Mouse (Mus musculus) liver, embryonic 12.5 days (tissue): ENCODE data around the gene Ano7. TPM values are rescaled to one million over a fixed set of nuclear protein-coding genes. Genes with fewer than 3 reads are reported as not detected.
"Not testable (repeated sequence)": the region's sequence is repeated elsewhere in the genome, so short reads cannot be mapped to it uniquely, and the experiment has no call there.

Experiments used
- ATAC-seq: fragments of 200-750 bp; cut with Nextera tagmentation; 2 replicates; pipeline ENCODE4 v1.8.0; 2017; ENCODE audit warnings: moderate number of reproducible peaks, mild to moderate bottlenecking, moderate library complexity
- H3K27ac ChIP-seq: fragments of 300-500 bp; sonication (generic); 2 replicates; pipeline ENCODE4 v1.5.1; 2016; ENCODE audit warnings: mild to moderate bottlenecking
- H3K27me3 ChIP-seq: fragments of 300-500 bp; sonication (generic); replicated peaks from 2 replicates; pipeline ENCODE4 v1.6.1; 2016; ENCODE audit warnings: mild to moderate bottlenecking, moderate library complexity
- H3K36me3 ChIP-seq: fragments of 300-500 bp; sonication (generic); 2 replicates; pipeline ENCODE4 v1.6.1; 2016; ENCODE audit warnings: mild to moderate bottlenecking, moderate library complexity
- H3K4me1 ChIP-seq: fragments of 300-500 bp; sonication (generic); 2 replicates; pipeline ENCODE4 v1.6.1; 2016
- H3K4me2 ChIP-seq: fragments of 300-500 bp; sonication (generic); 2 replicates; pipeline ENCODE4 v1.6.1; 2016; ENCODE audit warnings: mild to moderate bottlenecking, moderate library complexity
- H3K4me3 ChIP-seq: fragments of 300-500 bp; sonication (generic); 2 replicates; pipeline ENCODE4 v1.5.1; 2016; ENCODE audit warnings: mild to moderate bottlenecking, moderate library complexity
- H3K9ac ChIP-seq: fragments of 300-500 bp; sonication (generic); 2 replicates; pipeline ENCODE4 v1.6.1; 2016; ENCODE audit warnings: mild to moderate bottlenecking, moderate library complexity
- H3K9me3 ChIP-seq: fragments of 300-500 bp; sonication (generic); replicated peaks from 2 replicates; pipeline ENCODE4 v1.6.1; 2016; ENCODE audit warnings: mild to moderate bottlenecking, moderate library complexity
- WGBS: fragments of 180-500 bp; shearing (Covaris S2); methylation state at CpG from one replicate; pipeline ENCODE4 v1.1.7; 2016; ENCODE audit not compliant: insufficient replicate concordance; 5-methylcytosine and 5-hydroxymethylcytosine counted together
- polyA plus RNA-seq: library from polyadenylated mRNA; unstranded; fragments of >200 nt; fragmentation: Nextera tagmentation; extraction: Ambion mirVana; gene quantifications from 2 replicates; pipeline ENCODE4 v1.2.1, GENCODE M21; 2016

The Ano7 gene
- polyA plus RNA-seq, 1 experiment from 2014 or later: 0.39 TPM

- no peak overlapping the region for H3K4me2 ChIP-seq
- no peak for ATAC-seq
- H3K9ac ChIP-seq: no peak overlapping the region
- no peaks in the 10 kb centered on the region for H3K36me3 ChIP-seq
- peaks cover 4% of the 10 kb centered on the region; the same call in 1 of the 2 replicates for H3K27me3 ChIP-seq
- peaks cover 12% of the 10 kb centered on the region for H3K4me1 ChIP-seq
- whole genome bisulfite sequencing: 74% methylated on average over 5 of the region's 5 CpGs
- H3K9me3 ChIP-seq: no peaks in the 10 kb centered on the region
- no peak overlapping the region for H3K27ac ChIP-seq
- no peak overlapping the region for H3K4me3 ChIP-seq
Measured at GRCm38 (mm10) chr1:93379117-93379516, 5.4 kb downstream of the Ano7 start.

DNA sequence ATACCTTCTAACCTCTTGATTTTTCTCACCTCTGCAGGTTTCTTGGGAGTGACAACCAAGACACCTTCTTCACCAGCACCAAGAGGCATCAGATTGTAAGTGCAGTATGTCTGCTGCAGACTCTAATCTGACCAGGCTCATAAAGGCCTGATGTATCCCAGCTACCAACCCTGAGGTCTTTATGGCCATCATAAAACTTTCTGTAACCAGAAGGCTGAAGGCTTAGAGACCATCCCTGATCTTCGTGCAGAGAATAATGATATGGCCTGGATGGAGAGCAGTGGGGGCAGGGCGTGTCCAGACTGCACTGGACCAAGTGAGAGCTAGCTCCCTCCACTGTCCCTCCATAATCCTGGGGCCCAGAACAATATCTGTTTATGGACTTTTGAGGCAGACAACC is 13.5 kb downstream of the Ano7 start:
- Histone ChIP-seq H3K9me3 (no peaks in the 10 kb centered on the region), H3K27me3 (no peaks in the 10 kb centered on the region), H3K36me3 (no peaks in the 10 kb centered on the region), H3K4me1 (no peaks in the 10 kb centered on the region), H3K9ac (no peak overlapping the region), H3K4me2 (no peak overlapping the region), H3K27ac (no peak overlapping the region), H3K4me3 (no peak overlapping the region)
- 53% methylated on average over 2 of the region's 2 CpGs for WGBS
- ATAC-seq: no peak

DNA sequence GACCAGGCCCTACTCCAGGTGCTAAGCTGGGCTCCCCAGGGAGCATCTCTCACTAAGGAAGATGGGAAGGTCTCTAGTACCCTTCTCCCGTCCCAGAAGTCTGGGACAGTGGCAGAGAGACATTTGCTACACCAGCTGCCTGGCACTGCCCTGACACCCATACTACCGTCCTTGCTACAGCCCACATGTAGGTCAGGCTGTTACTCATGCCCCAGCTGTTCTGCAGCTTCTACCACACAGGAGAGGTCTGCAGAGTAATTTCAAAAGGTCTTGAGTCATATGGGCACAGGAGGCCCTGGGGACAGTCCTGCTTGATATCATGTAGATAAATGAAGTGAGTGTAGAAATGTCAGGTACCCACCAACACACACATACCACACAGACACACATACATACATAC is 15.2 kb downstream of the Ano7 start:
- Histone ChIP-seq H3K4me3 (no peak overlapping the region), H3K4me1 (no peaks in the 10 kb centered on the region), H3K27ac (no peak overlapping the region), H3K4me2 (no peak overlapping the region), H3K27me3 (no peaks in the 10 kb centered on the region), H3K9ac (no peak overlapping the region), H3K9me3 (no peaks in the 10 kb centered on the region), H3K36me3 (no peaks in the 10 kb centered on the region)
- ATAC-seq: no peak
- 49% methylated on average over 2 of the region's 2 CpGs for WGBS

GRCm38 (mm10) chr1:93401191-93402052 is 27.7 kb downstream of the Ano7 start:
- H3K4me1 ChIP-seq: peaks cover 9% of the 10 kb centered on the region; the same call in 1 of the 2 replicates
- H3K36me3 ChIP-seq: peaks cover 11% of the 10 kb centered on the region
- no peaks in the 10 kb centered on the region for H3K9me3 ChIP-seq
- 0 out of 2 replicates have a peak, but pooled peaks have one; percentile 17 for ATAC-seq
- H3K9ac ChIP-seq: 0 out of 2 replicates have a peak overlapping the region, but pooled peaks have one; percentile 6
- no peak overlapping the region for H3K27ac ChIP-seq
- peak overlapping the region; percentile 33 for H3K4me3 ChIP-seq
- peaks cover 29% of the 10 kb centered on the region for H3K27me3 ChIP-seq
- H3K4me2 ChIP-seq: peak overlapping the region; percentile 63
- 14% methylated on average over 37 of the region's 38 CpGs for WGBS

GRCm38 (mm10) chr1:93403403-93403802 is 29.7 kb downstream of the Ano7 start:
- H3K9me3 ChIP-seq: no peaks in the 10 kb centered on the region
- H3K27ac ChIP-seq: no peak overlapping the region
- H3K36me3 ChIP-seq: peaks cover 30% of the 10 kb centered on the region
- WGBS: 56% methylated on average over 4 of the region's 4 CpGs
- H3K9ac ChIP-seq: no peak overlapping the region
- peaks cover 21% of the 10 kb centered on the region for H3K27me3 ChIP-seq
- H3K4me3 ChIP-seq: no peak overlapping the region
- no peak overlapping the region for H3K4me2 ChIP-seq
- ATAC-seq: no peak
- H3K4me1 ChIP-seq: peaks cover 9% of the 10 kb centered on the region; the same call in 1 of the 2 replicates

GRCm38 (mm10) chr1:93432087-93432486 is 58.4 kb downstream of the Ano7 start:
- no peak overlapping the region for H3K9ac ChIP-seq
- H3K36me3 ChIP-seq: peaks cover 92% of the 10 kb centered on the region
- no peaks in the 10 kb centered on the region for H3K4me1 ChIP-seq
- WGBS: 82% methylated on average over 6 of the region's 6 CpGs
- no peaks in the 10 kb centered on the region for H3K9me3 ChIP-seq
- H3K4me3 ChIP-seq: no peak overlapping the region
- no peaks in the 10 kb centered on the region for H3K27me3 ChIP-seq
- no peak overlapping the region for H3K27ac ChIP-seq
- no peak overlapping the region for H3K4me2 ChIP-seq
- ATAC-seq: no peak

GRCm38 (mm10) chr1:93439321-93439720 is 65.6 kb downstream of the Ano7 start:
- H3K36me3 ChIP-seq: peaks cover 83% of the 10 kb centered on the region
- no peaks in the 10 kb centered on the region for H3K27me3 ChIP-seq
- ATAC-seq: no peak
- 76% methylated on average over 1 of the region's 1 CpGs for WGBS
- H3K9ac ChIP-seq: no peak overlapping the region
- H3K4me1 ChIP-seq: peaks cover 21% of the 10 kb centered on the region
- H3K4me2 ChIP-seq: no peak overlapping the region
- no peaks in the 10 kb centered on the region for H3K9me3 ChIP-seq
- no peak overlapping the region for H3K4me3 ChIP-seq
- H3K27ac ChIP-seq: no peak overlapping the region

DNA sequence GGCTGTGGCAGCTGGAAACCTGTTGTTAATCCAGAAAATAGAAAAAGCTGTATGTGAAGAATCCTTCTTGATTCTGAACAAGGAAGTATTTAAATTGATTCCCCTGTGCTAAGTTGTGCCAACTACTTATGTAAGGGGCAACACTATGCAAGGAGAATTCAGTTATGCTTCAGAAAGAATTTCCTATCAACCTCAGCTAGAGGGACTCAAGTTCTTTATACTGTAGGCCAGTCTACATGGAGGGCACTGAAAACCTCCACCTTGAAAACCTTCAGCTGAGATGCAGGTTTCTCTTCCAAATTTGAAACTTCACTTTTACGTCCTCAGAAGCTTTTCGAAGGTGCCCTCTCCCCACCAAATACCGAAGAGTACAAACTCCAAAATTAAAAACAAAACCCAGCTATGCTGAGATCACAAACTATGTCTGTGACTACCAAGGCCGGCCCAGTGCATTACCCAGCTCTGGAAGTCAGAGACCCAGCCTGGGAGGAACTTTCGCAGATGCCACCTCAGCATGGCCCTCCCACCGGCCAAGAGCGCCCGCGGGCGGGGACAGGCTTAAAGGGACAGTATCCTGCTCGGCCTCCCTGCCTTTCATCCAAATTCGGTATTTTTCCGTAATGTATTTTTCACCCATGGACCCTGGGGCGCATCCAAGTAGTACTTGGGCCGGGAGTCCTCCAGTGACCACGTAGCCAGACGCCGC is 70.8 kb downstream of the Ano7 start:
- peak overlapping the region; percentile 94 for H3K27ac ChIP-seq
- no peaks in the 10 kb centered on the region for H3K9me3 ChIP-seq
- H3K4me2 ChIP-seq: peak overlapping the region; percentile 95
- peak overlapping the region; percentile 92 for H3K4me3 ChIP-seq
- H3K27me3 ChIP-seq: no peaks in the 10 kb centered on the region
- peak overlapping the region; percentile 92 for H3K9ac ChIP-seq
- peaks cover 44% of the 10 kb centered on the region for H3K4me1 ChIP-seq
- 5% methylated on average over 18 of the region's 18 CpGs for WGBS
- peak; percentile 79 for ATAC-seq
- peaks cover 37% of the 10 kb centered on the region for H3K36me3 ChIP-seq

GRCm38 (mm10) chr1:93445111-93445821 is 71.5 kb downstream of the Ano7 start:
- Histone ChIP-seq H3K9ac (peak overlapping the region; percentile 92), H3K27me3 (no peaks in the 10 kb centered on the region), H3K9me3 (no peaks in the 10 kb centered on the region), H3K27ac (peak overlapping the region; percentile 94), H3K4me3 (peak overlapping the region; percentile 92), H3K4me2 (peak overlapping the region; percentile 95), H3K36me3 (peaks cover 30% of the 10 kb centered on the region), H3K4me1 (peaks cover 44% of the 10 kb centered on the region)
- ATAC-seq: peak; percentile 92
- WGBS: 3% methylated on average over 78 of the region's 84 CpGs

- peaks cover 44% of the 10 kb centered on the region for H3K4me1 ChIP-seq
- peak; percentile 38 for ATAC-seq
- WGBS: 13% methylated on average over 3 of the region's 3 CpGs
- no peaks in the 10 kb centered on the region for H3K27me3 ChIP-seq
- H3K9me3 ChIP-seq: no peaks in the 10 kb centered on the region
- H3K4me2 ChIP-seq: peak overlapping the region; percentile 95
- peak overlapping the region; percentile 92 for H3K4me3 ChIP-seq
- H3K9ac ChIP-seq: peak overlapping the region; percentile 92
- peaks cover 25% of the 10 kb centered on the region for H3K36me3 ChIP-seq
- peak overlapping the region; percentile 94 for H3K27ac ChIP-seq
Measured at GRCm38 (mm10) chr1:93445822-93446162, 72.1 kb downstream of the Ano7 start.

- not testable (repeated sequence) for H3K4me3 ChIP-seq, H3K36me3 ChIP-seq, H3K9ac ChIP-seq, H3K27ac ChIP-seq, H3K9me3 ChIP-seq, H3K4me2 ChIP-seq, ATAC-seq, H3K27me3 ChIP-seq
- WGBS: 76% methylated on average over 5 of the region's 5 CpGs
- peaks cover 25% of the 10 kb centered on the region for H3K4me1 ChIP-seq
Measured at GRCm38 (mm10) chr1:93450118-93450517, 76.4 kb downstream of the Ano7 start.
